Mouse (Mus musculus) olfactory bulb, adult 2 months (tissue): ENCODE measurements around the gene Ankzf1.

Experiments
- CTCF ChIP-seq: fragments of 200-500 bp; IDR thresholded peaks from 2 replicates; pipeline ENCODE4 v1.5.1; 2012; ENCODE audit warnings: low read depth, mild to moderate bottlenecking, low read length, moderate library complexity; ENCODE audit not compliant: insufficient read depth
- POLR2A ChIP-seq: fragments of 200-500 bp; IDR thresholded peaks from 2 replicates; pipeline ENCODE4 v1.6.1; 2012; ENCODE audit warnings: mild to moderate bottlenecking, low read depth, low read length, moderate library complexity; ENCODE audit not compliant: insufficient read depth

DNA sequence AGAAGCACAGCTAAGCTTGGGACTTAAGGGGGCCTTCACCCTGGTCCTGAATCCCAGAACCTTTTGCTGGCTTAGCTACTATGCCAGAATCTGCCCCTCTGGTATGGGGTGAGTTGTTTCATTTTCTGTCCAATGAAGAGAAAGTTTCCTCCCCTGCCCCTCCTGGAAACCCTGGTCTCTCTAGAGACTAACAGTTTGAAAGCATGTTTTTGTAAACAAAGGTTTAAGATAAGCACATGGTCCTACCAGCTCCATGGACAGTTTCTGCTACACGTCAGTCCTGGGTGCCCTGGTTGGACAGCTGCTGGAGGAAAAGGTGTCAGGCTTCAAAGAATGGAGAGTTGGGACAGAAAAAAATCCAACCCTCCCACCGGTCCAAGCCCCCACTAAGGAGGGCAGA, 1.4 kb upstream of the Ankzf1 start:
- no peak for TF ChIP-seq CTCF
- no peak for TF ChIP-seq POLR2A
